Mouse (Mus musculus) lung, postnatal 0 days (tissue): Measurements from ENCODE around the gene Cdk5rap3.

Experiments used
- CTCF ChIP-seq: IDR thresholded peaks from 2 replicates; pipeline ENCODE4 v1.5.1; 2016; ENCODE audit warnings: antibody characterized with exemption, mild to moderate bottlenecking
- EP300 ChIP-seq: IDR thresholded peaks from 2 replicates; pipeline ENCODE4 v1.6.1; 2016; ENCODE audit warnings: antibody characterized with exemption, mild to moderate bottlenecking, control low read depth

- TF ChIP-seq CTCF (no peak), EP300 (no peak)
These were observed 12.9 kb upstream of the Cdk5rap3 start for GRCm38 (mm10) chr11:96929096-96929765.
